Comparison of ENCODE assay signal across 8 mouse cellular contexts in the genomic region with DNA sequence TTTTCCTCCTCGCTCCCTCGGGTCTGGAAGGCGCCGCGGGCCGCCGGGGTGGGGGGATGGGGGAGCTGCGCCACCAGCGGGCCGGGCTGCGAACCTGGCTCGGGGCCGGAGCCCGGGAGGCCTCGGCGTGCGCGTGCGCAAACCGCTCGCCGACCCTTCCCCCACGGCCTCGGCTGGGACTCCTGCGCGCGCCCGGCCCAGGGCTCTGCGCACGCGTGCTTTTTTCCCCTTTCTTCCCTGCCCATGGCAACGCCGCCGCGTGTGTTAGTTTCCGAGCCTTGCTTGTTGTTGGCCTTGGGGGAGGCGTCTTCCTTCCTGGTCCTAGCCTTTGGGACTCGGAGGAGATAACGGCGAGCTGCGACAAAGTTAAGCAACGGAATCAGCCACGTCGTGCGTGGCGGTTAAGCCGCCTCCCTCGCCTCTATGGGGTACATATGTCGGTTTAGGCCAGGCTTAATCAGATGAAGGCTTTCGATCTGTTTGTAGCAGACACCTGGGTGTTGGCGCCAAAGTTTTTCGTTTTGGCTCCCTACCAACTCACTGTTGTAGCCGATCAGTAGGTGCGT. TPM values are rescaled to one million over a fixed set of nuclear protein-coding genes. Genes with fewer than 3 reads are reported as not detected.
A peak's percentile ranks its signal among the peaks of the same experiment; 100 is the strongest.
DNase-seq lines count a peak whose midpoint lies in the region; ATAC-seq and TF ChIP-seq lines count a peak whose summit lies in the region.

No protein-coding gene starts in this region.

- no peak for TF ChIP-seq POLR2A in thymus, adult 2 months (IDR thresholded peaks at IDR 0.05; ENCODE audit: control insufficient read depth, extremely low read depth, insufficient read depth, low read length, poor library complexity)

- 0 out of 2 replicates have a peak, but pooled peaks have one; percentile 29 for TF ChIP-seq CTCF in thymus, adult 2 months (IDR thresholded peaks at IDR 0.05; ENCODE audit: borderline replicate concordance, control insufficient read depth, extremely low read depth, insufficient read depth, low read length, poor library complexity)

- under 1% methylated on average over 39 of the region's 54 CpGs for WGBS in hindbrain, embryonic 11.5 days
- 0% methylated on average over 50 of the region's 54 CpGs for WGBS in lung, embryonic 16.5 days
- WGBS in thymus, adult 2 months, result under 1% methylated on average over 54 of the region's 54 CpGs

- H3K9me3 ChIP-seq in hindbrain, embryonic 11.5 days (ENCODE audit: control insufficient read depth, low read length), result no peaks in the 10 kb centered on the region
- H3K9me3 ChIP-seq in lung, embryonic 16.5 days (ENCODE audit: control insufficient read depth, low read length), result no peaks in the 10 kb centered on the region

- peak overlapping the region; percentile 52 for H3K4me2 ChIP-seq in hindbrain, embryonic 11.5 days (replicated peaks; ENCODE audit: low read depth, low read length)
- peak overlapping the region; percentile 74 for H3K4me2 ChIP-seq in lung, embryonic 16.5 days (ENCODE audit: low read depth, low read length)

- H3K27me3 ChIP-seq in hindbrain, embryonic 11.5 days (ENCODE audit: control insufficient read depth, insufficient read depth, low read length), result no peaks in the 10 kb centered on the region
- H3K27me3 ChIP-seq in lung, embryonic 16.5 days (ENCODE audit: control insufficient read depth, insufficient read depth, low read depth, low read length), result no peaks in the 10 kb centered on the region
- H3K27me3 ChIP-seq in thymus, adult 2 months (ENCODE audit: control insufficient read depth, insufficient read depth, low read length), result no peaks in the 10 kb centered on the region

- H3K4me3 ChIP-seq in hindbrain, embryonic 11.5 days (ENCODE audit: low read depth, low read length), result peak overlapping the region; percentile 83
- peak overlapping the region; percentile 90 for H3K4me3 ChIP-seq in lung, embryonic 16.5 days (ENCODE audit: low read length)
- peak overlapping the region; percentile 72 for H3K4me3 ChIP-seq in thymus, adult 2 months (ENCODE audit: control insufficient read depth, insufficient read depth, low read length)

- H3K36me3 ChIP-seq in hindbrain, embryonic 11.5 days (ENCODE audit: control insufficient read depth, insufficient read depth, low read length), result no peaks in the 10 kb centered on the region
- H3K36me3 ChIP-seq in lung, embryonic 16.5 days (ENCODE audit: control insufficient read depth, insufficient read depth, low read length), result no peaks in the 10 kb centered on the region; the same call in 1 of the 2 replicates
- H3K36me3 ChIP-seq in thymus, adult 2 months (ENCODE audit: control insufficient read depth, insufficient read depth, low read length), result no peaks in the 10 kb centered on the region; the same call in 1 of the 2 replicates

- peak; percentile 81 for ATAC-seq in hindbrain, embryonic 11.5 days (ENCODE audit: low FRiP score)
- peak; percentile 82 for ATAC-seq in lung, embryonic 16.5 days (ENCODE audit: low read depth)

- DNase-seq in NIH3T3 (ENCODE audit: low read depth), result peak; percentile 96
- DNase-seq in cerebellum, adult 9-11 months, result peak; percentile 92
- DNase-seq in frontal cortex, adult 2 months (ENCODE audit: extremely low spot score in 1 of 2, low spot score in 1 of 2), result peak; percentile 71 to 92
- peak; percentile 94 for DNase-seq in hindbrain, embryonic 11.5 days (ENCODE audit: low spot score)
- DNase-seq in layer of hippocampus, adult 9-11 months, result peak; percentile 89
- DNase-seq in ovary, adult 18-20 months (ENCODE audit: low spot score), result peak; percentile 88
- peak; percentile 91 for DNase-seq in thymus, adult 2 months

- no peaks in the 10 kb centered on the region; the same call in 1 of the 2 replicates for H3K4me1 ChIP-seq in hindbrain, embryonic 11.5 days (replicated peaks; ENCODE audit: control insufficient read depth, insufficient read depth, low read length)
- peaks cover 7% of the 10 kb centered on the region for H3K4me1 ChIP-seq in lung, embryonic 16.5 days (replicated peaks; ENCODE audit: control insufficient read depth, insufficient read depth, low read length)
- H3K4me1 ChIP-seq in thymus, adult 2 months (replicated peaks; ENCODE audit: control insufficient read depth, insufficient read depth, low read length), result peaks cover 4% of the 10 kb centered on the region; the same call in 1 of the 2 replicates

- peak overlapping the region; percentile 95 for H3K9ac ChIP-seq in hindbrain, embryonic 11.5 days (ENCODE audit: low read depth, low read length)
- peak overlapping the region; percentile 98 for H3K9ac ChIP-seq in lung, embryonic 16.5 days (ENCODE audit: low read length)

- H3K27ac ChIP-seq in hindbrain, embryonic 11.5 days (ENCODE audit: low read depth, low read length), result peak overlapping the region; percentile 100
- peak overlapping the region; percentile 100 for H3K27ac ChIP-seq in lung, embryonic 16.5 days (ENCODE audit: low read length)
- H3K27ac ChIP-seq in thymus, adult 2 months (ENCODE audit: control insufficient read depth, insufficient read depth, low read length), result peak overlapping the region; percentile 86

RNA-seq across cellular contexts. Expression of a gene that starts 0.6 kb away (rescaled TPM):
- polyA plus RNA-seq in frontal cortex, adult 2 months (2012; rRNA removed), result 83.5 and 86.7 TPM in 2 replicates
- 177 and 181 TPM in 2 replicates for polyA plus RNA-seq in hindbrain, embryonic 11.5 days (2014; fragmentation: Nextera tagmentation; extraction: Ambion mirVana)
- 113 and 123 TPM in 2 replicates for polyA plus RNA-seq in lung, embryonic 16.5 days (2015; fragmentation: Nextera tagmentation; extraction: Ambion mirVana)
- 39.6 and 42.0 TPM in 2 replicates for polyA plus RNA-seq in thymus, adult 2 months (2012; rRNA removed)

RNA-seq across cellular contexts. Expression of a gene that starts 34.8 kb away (rescaled TPM):
- polyA plus RNA-seq in frontal cortex, adult 2 months (2012; rRNA removed), result 0.82 and 1.1 TPM in 2 replicates
- polyA plus RNA-seq in hindbrain, embryonic 11.5 days (2014; fragmentation: Nextera tagmentation; extraction: Ambion mirVana), result 2.3 and 3.7 TPM in 2 replicates
- polyA plus RNA-seq in lung, embryonic 16.5 days (2015; fragmentation: Nextera tagmentation; extraction: Ambion mirVana), result 3.1 and 3.3 TPM in 2 replicates
- polyA plus RNA-seq in thymus, adult 2 months (2012; rRNA removed), result 6.3 and 6.8 TPM in 2 replicates

Comparison
In these comparisons a context has a peak if more than half of its experiments do, and no peak if none do; other contexts are left out.
1. Peak in every context shown above with its lines: DNase-seq, ATAC-seq, H3K4me3 ChIP-seq and H3K27ac ChIP-seq.